Mouse (Mus musculus) kidney, embryonic 16.5 days (tissue): ENCODE measurements around the gene Nfya. TPM values are rescaled to one million over a fixed set of nuclear protein-coding genes. Genes with fewer than 3 reads are reported as not detected.

Experiments
- ATAC-seq: fragments of 200-750 bp; cut with Nextera tagmentation; 2 replicates; pipeline ENCODE4 v1.8.0; 2017; ENCODE audit warnings: moderate TSS enrichment; ENCODE audit not compliant: low FRiP score, low TSS enrichment
- H3K27ac ChIP-seq: fragments of 300-500 bp; sonication (generic); 2 replicates; pipeline ENCODE4 v1.5.1; 2014; ENCODE audit warnings: low read length
- H3K27me3 ChIP-seq: fragments of 300-500 bp; sonication (generic); 2 replicates; pipeline ENCODE4 v1.6.1; 2014; ENCODE audit warnings: low read length, control low read depth, mixed read lengths; ENCODE audit not compliant: insufficient read depth
- H3K36me3 ChIP-seq: fragments of 300-500 bp; sonication (generic); 2 replicates; pipeline ENCODE4 v1.6.1; 2014; ENCODE audit warnings: low read length, control low read depth, mixed read lengths; ENCODE audit not compliant: insufficient read depth
- H3K4me1 ChIP-seq: fragments of 300-500 bp; sonication (generic); 2 replicates; pipeline ENCODE4 v1.6.1; 2014; ENCODE audit warnings: low read length, control low read depth, mixed read lengths; ENCODE audit not compliant: insufficient read depth
- H3K4me2 ChIP-seq: fragments of 300-500 bp; sonication (generic); replicated peaks from 2 replicates; pipeline ENCODE4 v1.6.1; 2014; ENCODE audit warnings: low read depth, low read length
- H3K4me3 ChIP-seq: fragments of 300-500 bp; sonication (generic); 2 replicates; pipeline ENCODE4 v1.5.1; 2014; ENCODE audit warnings: mild to moderate bottlenecking, low read length
- H3K9ac ChIP-seq: fragments of 300-500 bp; sonication (generic); replicated peaks from 2 replicates; pipeline ENCODE4 v1.6.1; 2014; ENCODE audit warnings: low read length
- H3K9me3 ChIP-seq: fragments of 300-500 bp; sonication (generic); 2 replicates; pipeline ENCODE4 v1.6.1; 2016; ENCODE audit warnings: low read length, control low read depth
- WGBS: fragments of 180-500 bp; shearing (Covaris S2); extraction: QIAGEN DNeasy Blood & Tissue Kit; methylation state at CpG from one replicate; pipeline ENCODE4 v1.1.7; 2014; 5-methylcytosine and 5-hydroxymethylcytosine counted together
- polyA plus RNA-seq: library from polyadenylated mRNA; unstranded; fragments of >200 nt; fragmentation: Nextera tagmentation; extraction: Ambion mirVana; gene quantifications from 2 replicates; pipeline ENCODE4 v1.2.1, GENCODE M21; 2015

Gene Nfya
- polyA plus RNA-seq, 1 experiment from 2014 or later: 16.6 TPM

GRCm38 (mm10) chr17:48432158-48432980 lies 22.7 kb upstream of the Nfya start, which contains the start of gene Apobec2:
Apobec2 (minus strand) TSS chr17:48432930.
- Histone ChIP-seq H3K9me3 (no peaks in the 10 kb centered on the region), H3K27ac (no peak within 1 kb of the TSS), H3K9ac (no peak within 1 kb of the TSS), H3K36me3 (no peaks in the 10 kb centered on the region), H3K4me2 (no peak within 1 kb of the TSS), H3K4me3 (no peak within 1 kb of the TSS), H3K27me3 (no peaks in the 10 kb centered on the region), H3K4me1 (peaks cover 45% of the 10 kb centered on the region)
- WGBS: 71% methylated on average over 16 of the region's 16 CpGs
- ATAC-seq: no peak

- no peak for ATAC-seq
- H3K9ac ChIP-seq: no peak overlapping the region
- H3K36me3 ChIP-seq: no peaks in the 10 kb centered on the region
- no peak overlapping the region for H3K4me2 ChIP-seq
- H3K27ac ChIP-seq: peak overlapping the region; percentile 71
- no peaks in the 10 kb centered on the region for H3K27me3 ChIP-seq
- 61% methylated on average over 5 of the region's 5 CpGs for WGBS
- H3K4me1 ChIP-seq: peaks cover 43% of the 10 kb centered on the region
- no peaks in the 10 kb centered on the region for H3K9me3 ChIP-seq
- H3K4me3 ChIP-seq: no peak overlapping the region
Observed at GRCm38 (mm10) chr17:48431054-48431453, 21.3 kb upstream of the Nfya start.

- H3K4me2 ChIP-seq: no peak overlapping the region
- no peaks in the 10 kb centered on the region for H3K9me3 ChIP-seq
- 20% methylated on average over 5 of the region's 5 CpGs for WGBS
- peaks cover 46% of the 10 kb centered on the region for H3K4me1 ChIP-seq
- H3K4me3 ChIP-seq: no peak overlapping the region
- H3K27ac ChIP-seq: peak overlapping the region; percentile 15; the same call in 1 of the 2 replicates
- no peak for ATAC-seq
- no peaks in the 10 kb centered on the region for H3K36me3 ChIP-seq
- H3K27me3 ChIP-seq: no peaks in the 10 kb centered on the region
- H3K9ac ChIP-seq: 0 out of 2 replicates have a peak overlapping the region, but pooled peaks have one; percentile 44
Observed at GRCm38 (mm10) chr17:48430394-48430793, 20.7 kb upstream of the Nfya start.

- Histone ChIP-seq H3K9me3 (no peaks in the 10 kb centered on the region), H3K4me1 (peaks cover 49% of the 10 kb centered on the region), H3K27ac (peak overlapping the region; percentile 80), H3K36me3 (no peaks in the 10 kb centered on the region), H3K9ac (no peak overlapping the region), H3K4me3 (no peak overlapping the region), H3K27me3 (no peaks in the 10 kb centered on the region), H3K4me2 (no peak overlapping the region; the same call in 1 of the 2 replicates)
- 35% methylated on average over 11 of the region's 11 CpGs for WGBS
- peak; percentile 58 for ATAC-seq
Observed at GRCm38 (mm10) chr17:48427852-48428530, 18.3 kb upstream of the Nfya start.

- peak; percentile 29; the same call in 1 of the 2 replicates for ATAC-seq
- peaks cover 49% of the 10 kb centered on the region for H3K4me1 ChIP-seq
Observed at GRCm38 (mm10) chr17:48426991-48427750, 17.5 kb upstream of the Nfya start.

GRCm38 (mm10) chr17:48425823-48426612 lies 16.3 kb upstream of the Nfya start:
- H3K4me1 ChIP-seq: peaks cover 44% of the 10 kb centered on the region
- H3K9me3 ChIP-seq: no peaks in the 10 kb centered on the region
- H3K9ac ChIP-seq: no peak overlapping the region
- no peak for ATAC-seq
- WGBS: 37% methylated on average over 9 of the region's 9 CpGs
- H3K27me3 ChIP-seq: no peaks in the 10 kb centered on the region
- no peak overlapping the region for H3K4me3 ChIP-seq
- no peaks in the 10 kb centered on the region for H3K36me3 ChIP-seq
- H3K27ac ChIP-seq: no peak overlapping the region
- H3K4me2 ChIP-seq: no peak overlapping the region

More at GRCm38 (mm10) chr17:48426991-48427750, 17.5 kb upstream of the Nfya start:
- H3K4me3 ChIP-seq: no peak overlapping the region
- H3K9ac ChIP-seq: no peak overlapping the region
- no peaks in the 10 kb centered on the region for H3K36me3 ChIP-seq
- H3K9me3 ChIP-seq: no peaks in the 10 kb centered on the region
- no peak overlapping the region for H3K4me2 ChIP-seq
- H3K27ac ChIP-seq: peak overlapping the region; percentile 61
- no peaks in the 10 kb centered on the region for H3K27me3 ChIP-seq
- WGBS: 39% methylated on average over 13 of the region's 13 CpGs

- no peak overlapping the region for H3K4me2 ChIP-seq
- peaks cover 35% of the 10 kb centered on the region for H3K4me1 ChIP-seq
- WGBS: 81% methylated on average over 9 of the region's 9 CpGs
- H3K27me3 ChIP-seq: no peaks in the 10 kb centered on the region
- H3K9ac ChIP-seq: no peak overlapping the region
- H3K9me3 ChIP-seq: no peaks in the 10 kb centered on the region
- ATAC-seq: no peak
- no peaks in the 10 kb centered on the region for H3K36me3 ChIP-seq
- H3K27ac ChIP-seq: no peak overlapping the region
- H3K4me3 ChIP-seq: no peak overlapping the region
Observed at GRCm38 (mm10) chr17:48424237-48424636, 14.5 kb upstream of the Nfya start.

- peaks cover 15% of the 10 kb centered on the region for H3K36me3 ChIP-seq
- H3K4me1 ChIP-seq: peaks cover 16% of the 10 kb centered on the region
Observed at GRCm38 (mm10) chr17:48419571-48419970, 9.9 kb upstream of the Nfya start.

GRCm38 (mm10) chr17:48418781-48419180 lies 9.1 kb upstream of the Nfya start:
- peak overlapping the region; percentile 60 for H3K27ac ChIP-seq
- no peaks in the 10 kb centered on the region for H3K27me3 ChIP-seq
- peak overlapping the region; percentile 29; the same call in 1 of the 2 replicates for H3K9ac ChIP-seq
- no peaks in the 10 kb centered on the region for H3K9me3 ChIP-seq
- peaks cover 21% of the 10 kb centered on the region for H3K36me3 ChIP-seq
- no peak overlapping the region for H3K4me3 ChIP-seq
- WGBS: 72% methylated on average over 1 of the region's 1 CpGs
- ATAC-seq: no peak
- peak overlapping the region; percentile 36; the same call in 1 of the 2 replicates for H3K4me2 ChIP-seq
- H3K4me1 ChIP-seq: peaks cover 16% of the 10 kb centered on the region

More at GRCm38 (mm10) chr17:48419571-48419970, 9.9 kb upstream of the Nfya start:
- Histone ChIP-seq H3K9me3 (no peaks in the 10 kb centered on the region), H3K9ac (no peak overlapping the region), H3K27ac (no peak overlapping the region), H3K4me2 (no peak overlapping the region), H3K27me3 (no peaks in the 10 kb centered on the region), H3K4me3 (no peak overlapping the region)
- WGBS: 57% methylated on average over 2 of the region's 2 CpGs
- no peak for ATAC-seq
